Mouse (Mus musculus) left cerebral cortex, postnatal 25 days (tissue): ENCODE results near the gene Phf21a. TPM values are rescaled to one million over a fixed set of nuclear protein-coding genes. Genes with fewer than 3 reads are reported as not detected.

ENCODE experiments used
- DNase-seq, 2 experiments: peaks; one replicate each; pipeline ENCODE4 v3.0.0; 2022; ENCODE audit warnings: low spot score in 2 of 2, mixed read lengths in 1 of 2
- intact Hi-C: fragments of 180-260 bp; cut with DNase I; formaldehyde crosslinking; loops from one replicate; pipeline ENCODE4 v1.15.1; 2025
- microRNA-seq, 2 experiments: library from miRNA; unstranded; fragments of <30 nt; microRNA quantifications; one replicate each; pipeline ENCODE4 v1.2.0; 2022
- total RNA-seq, 2 experiments: library from RNA; stranded (reverse); gene quantifications; 2 replicates each; pipeline ENCODE4 v1.2.3; 2021

The Phf21a gene
- total RNA-seq, 2 experiments from 2014 or later, result 98.0 to 109 TPM

DNA sequence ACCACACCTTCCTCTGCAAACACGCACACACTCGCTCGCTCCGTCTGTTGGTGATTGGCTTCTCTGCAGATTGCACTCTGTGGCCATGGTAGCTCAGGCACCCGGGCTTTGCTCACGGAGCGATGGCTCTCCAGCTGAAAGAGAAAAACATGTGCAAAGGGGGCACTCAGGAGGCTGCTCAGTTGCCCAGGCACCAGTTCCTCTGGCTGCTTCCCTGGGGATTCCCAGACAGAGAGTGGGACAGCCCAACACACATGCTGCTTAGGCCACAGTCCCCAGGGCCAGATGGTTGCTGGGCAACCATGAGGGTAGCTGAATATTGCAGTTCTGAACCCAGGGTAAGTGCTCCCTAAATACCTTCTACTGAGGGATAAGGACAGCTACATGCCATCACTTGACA is 312.8 kb downstream of the Phf21a start:
- no peak for DNase-seq
- intact Hi-C loops, result no loop called here

DNA sequence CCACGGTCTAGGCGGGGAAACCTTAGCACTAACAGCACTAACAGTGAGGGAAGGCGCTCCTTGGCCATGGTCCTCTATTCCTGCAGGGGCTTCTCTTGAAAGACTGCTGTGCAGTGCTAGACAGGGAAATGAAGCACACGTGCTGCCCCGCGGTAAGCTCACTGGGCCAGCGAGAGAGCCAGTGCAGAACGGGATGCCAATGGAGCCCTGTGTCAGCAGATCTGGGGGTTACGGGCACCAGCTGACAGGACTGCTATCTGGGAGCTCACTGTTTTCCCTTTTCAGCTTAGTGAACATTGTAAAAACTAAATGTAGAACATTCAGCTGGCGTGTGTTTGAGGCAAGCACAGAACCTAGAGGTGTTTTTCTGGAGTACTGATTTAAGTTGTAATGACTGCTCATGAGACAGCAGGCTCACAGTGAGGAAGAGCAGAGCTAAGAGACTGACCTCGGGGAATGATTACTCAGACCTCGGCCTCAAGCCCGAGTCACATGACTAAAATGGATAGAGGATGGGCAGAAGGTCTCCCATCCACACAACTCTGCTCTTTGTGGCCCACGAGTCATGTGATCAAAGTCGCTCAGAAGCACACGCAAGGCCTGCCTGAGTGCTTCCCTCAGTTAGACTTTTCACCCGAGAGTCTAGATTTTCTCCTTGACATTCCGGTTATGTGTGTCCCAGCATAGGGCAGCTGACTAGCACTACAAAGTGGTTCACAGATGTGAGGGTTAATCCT is 315.6 kb downstream of the Phf21a start:
- DNase-seq, result no peak
- intact Hi-C loops, result no loop called here

DNA sequence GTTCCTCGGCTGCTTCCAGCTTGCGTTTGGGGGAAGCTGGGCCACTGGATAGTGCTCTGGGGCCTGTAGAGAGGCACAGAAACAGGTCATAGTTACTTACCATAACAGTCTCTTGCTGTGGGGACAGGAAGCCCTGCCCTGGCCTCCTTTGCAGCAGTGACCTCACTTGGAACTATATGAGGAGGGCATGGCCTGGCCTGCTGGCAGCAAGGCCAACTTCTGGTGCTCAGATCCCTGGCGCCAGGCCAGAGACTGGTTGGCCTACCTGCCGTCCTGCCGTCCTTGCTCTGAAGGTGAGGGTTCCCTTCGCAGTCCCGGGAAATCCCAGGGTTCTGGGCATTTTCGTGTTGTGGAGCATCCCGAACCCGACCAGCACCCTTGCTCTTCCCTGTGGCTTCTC is 318.8 kb downstream of the Phf21a start:
- no peak for DNase-seq
- intact Hi-C loops, result no loop called here

Small RNA genes within 50 kb of the gene (microRNA-seq; reads per million reads assigned to microRNA genes)
- 5.9 to 12.8 reads per million in 2 experiments for gene Mir1955
- 4.2 to 10.1 reads per million in 2 experiments for gene Mir7000

Other genes starting within 250 kb of the Phf21a start
- gene Chrm4, start 165.9 kb upstream of the Phf21a start, total RNA-seq, result 10 to 100 TPM; 41.6 to 55.1 TPM
- 10 to 100 TPM; 18.3 to 19.6 TPM for gene Mdk, start 160.8 kb upstream of the Phf21a start, total RNA-seq
- gene Gm9821, start 147.4 kb upstream of the Phf21a start, total RNA-seq, result not detected
- gene Dgkz, start 117.3 kb upstream of the Phf21a start, total RNA-seq, result 100 to 1,000 TPM; 556 to 558 TPM
- 1 to 10 TPM; 2.9 to 3.2 TPM for gene Creb3l1, start 68.6 kb upstream of the Phf21a start, total RNA-seq